Mouse (Mus musculus) forelimb bud, embryonic 11.5 days (tissue): ENCODE results near the gene A930009A15Rik.

Experiments used
- DNase-seq: peaks from one replicate; pipeline ENCODE4 v3.0.0-alpha.2; 2012; ENCODE audit warnings: low read depth, low spot score

The A930009A15Rik gene

DNA sequence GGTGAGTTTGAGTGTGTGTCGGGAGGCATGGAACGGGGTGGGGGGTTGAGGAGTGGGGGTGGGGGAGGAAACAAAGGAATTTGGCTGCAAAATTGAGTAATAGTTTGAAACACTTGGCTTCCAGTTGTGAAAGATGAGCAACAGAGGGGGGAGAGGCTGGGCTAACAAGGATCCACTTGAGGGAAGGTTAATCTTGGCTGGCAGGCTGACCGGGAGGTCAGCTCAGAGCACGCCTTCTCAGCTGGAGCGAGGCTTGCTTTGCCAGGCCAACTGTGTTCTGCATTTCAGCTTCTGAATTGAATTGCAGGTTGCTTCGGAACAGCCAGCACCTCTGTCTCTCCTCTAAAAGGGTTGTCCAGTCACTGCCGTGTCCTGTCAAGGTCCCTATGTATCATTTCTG lies 9.7 kb downstream of the A930009A15Rik start:
- no peak for DNase-seq

DNA sequence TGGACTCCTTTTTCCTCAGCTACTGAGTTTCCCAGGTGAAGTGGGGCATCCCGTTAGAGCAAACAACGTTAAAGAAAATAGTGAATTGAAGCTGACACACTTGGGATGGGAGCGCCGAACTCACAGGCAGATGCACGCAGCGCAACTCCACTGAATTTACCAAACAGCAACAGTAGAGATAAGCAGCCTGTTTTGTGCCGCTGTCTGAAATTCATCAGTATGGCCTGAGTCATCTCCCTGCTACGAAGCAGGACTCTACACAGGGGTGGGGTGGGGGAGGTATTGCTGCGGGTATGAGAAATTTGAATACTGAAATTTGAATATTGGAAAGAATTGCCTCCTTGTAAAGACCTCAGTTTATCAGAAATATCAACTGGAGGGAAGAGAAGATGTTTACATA lies 12.2 kb downstream of the A930009A15Rik start:
- DNase-seq, result no peak

GRCm38 (mm10) chr10:115583071-115583470 lies 13.3 kb downstream of the A930009A15Rik start:
- DNase-seq, result no peak

DNA sequence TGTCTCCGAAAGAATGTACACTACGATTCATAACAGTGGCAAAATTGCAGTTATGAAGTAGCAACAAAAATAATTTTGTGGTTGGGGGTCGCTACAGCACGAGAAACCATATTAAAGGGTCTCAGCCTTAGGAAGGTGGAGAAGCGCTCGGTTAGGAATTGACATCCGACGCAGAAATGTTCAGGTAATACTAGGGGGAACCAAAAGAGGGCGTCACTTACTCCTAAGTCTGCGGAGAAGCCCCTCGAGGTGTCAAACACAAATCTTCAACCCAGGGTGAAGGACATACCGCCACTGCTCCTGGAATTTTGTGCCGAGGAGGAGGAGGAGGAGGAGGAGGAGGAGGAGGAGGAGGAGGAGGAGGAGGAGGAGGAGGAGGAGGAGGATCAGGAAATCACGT lies 14.9 kb downstream of the A930009A15Rik start:
- no peak for DNase-seq

- DNase-seq, result no peak
Observed at GRCm38 (mm10) chr10:115585491-115586245, 15.9 kb downstream of the A930009A15Rik start.

DNA sequence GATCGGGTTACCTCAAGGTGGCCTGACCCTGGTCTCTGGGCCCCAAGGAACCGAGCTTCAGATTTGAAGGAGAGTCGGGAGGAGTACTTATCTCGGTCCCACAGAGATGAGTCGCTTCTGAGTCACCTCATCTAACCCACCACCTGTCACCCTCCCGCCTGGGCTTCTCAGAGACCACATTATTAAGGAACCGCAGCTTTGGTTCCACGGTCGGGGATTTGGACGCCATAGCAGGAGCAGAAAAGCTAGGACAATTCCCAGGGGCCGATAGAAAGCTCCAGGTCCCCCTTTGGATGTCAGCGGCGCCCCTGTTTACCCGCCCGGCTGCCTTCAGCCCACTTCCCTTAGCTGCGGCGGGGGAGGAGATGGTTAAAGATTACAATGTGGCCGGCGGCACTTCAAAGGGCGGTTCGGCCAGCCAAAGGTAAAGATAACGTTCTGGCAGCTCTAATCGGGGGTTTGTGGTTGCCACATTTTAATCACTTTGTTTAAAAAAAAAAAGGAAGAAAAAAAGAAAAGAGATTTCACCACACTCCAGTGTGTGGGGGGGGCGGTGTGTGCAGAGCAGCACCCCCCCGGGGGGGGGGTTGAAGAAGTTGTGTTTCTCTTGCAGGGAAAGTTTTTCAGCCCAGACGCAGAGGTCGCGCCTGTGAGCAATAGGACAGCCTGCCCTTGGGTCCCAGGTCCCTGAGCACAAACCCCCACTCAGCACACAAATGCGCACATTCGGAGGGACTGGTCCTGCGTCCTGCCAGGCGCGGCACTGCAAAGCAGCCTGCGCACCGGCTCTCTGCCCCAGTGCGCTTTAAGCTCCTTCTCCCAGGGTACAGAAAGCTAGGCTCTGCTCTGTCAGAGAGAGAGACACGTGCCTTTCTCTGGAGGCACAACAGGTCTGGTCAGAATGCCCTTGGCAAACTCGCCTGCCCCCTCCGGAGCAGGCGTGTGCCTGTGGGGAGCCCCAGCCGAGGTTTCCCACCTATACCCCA lies 16.8 kb downstream of the A930009A15Rik start:
- DNase-seq, result peak; percentile 51

GRCm38 (mm10) chr10:115587301-115587969 lies 17.6 kb downstream of the A930009A15Rik start, which contains the start of gene Lgr5:
TSS of gene Lgr5 (minus strand) at chr10:115587780.
- peak; percentile 61 for DNase-seq

- no peak for DNase-seq
Observed at GRCm38 (mm10) chr10:115587979-115588378, 18.2 kb downstream of the A930009A15Rik start.

- DNase-seq, result peak; percentile 59
Observed at GRCm38 (mm10) chr10:115593221-115593620, 23.4 kb downstream of the A930009A15Rik start.

DNA sequence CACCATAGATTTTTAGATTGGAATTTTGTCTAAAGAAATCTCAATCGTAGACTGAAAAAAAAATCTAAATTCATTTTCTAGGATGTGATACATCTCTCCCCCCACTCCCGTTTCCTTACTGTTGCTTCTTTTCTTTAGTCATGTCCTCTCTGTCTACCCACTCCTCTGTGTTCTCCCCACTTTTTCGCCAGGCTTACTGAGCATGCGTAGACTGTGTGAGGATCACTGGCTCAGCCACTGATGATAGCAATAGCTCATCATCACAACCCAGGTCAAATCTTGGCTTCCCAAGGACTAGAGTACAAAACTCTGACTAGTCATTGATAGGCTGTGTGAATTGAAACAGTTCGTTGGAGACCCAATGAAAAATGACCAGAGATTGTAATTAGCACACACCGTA lies 23.9 kb downstream of the A930009A15Rik start:
- DNase-seq, result no peak

DNA sequence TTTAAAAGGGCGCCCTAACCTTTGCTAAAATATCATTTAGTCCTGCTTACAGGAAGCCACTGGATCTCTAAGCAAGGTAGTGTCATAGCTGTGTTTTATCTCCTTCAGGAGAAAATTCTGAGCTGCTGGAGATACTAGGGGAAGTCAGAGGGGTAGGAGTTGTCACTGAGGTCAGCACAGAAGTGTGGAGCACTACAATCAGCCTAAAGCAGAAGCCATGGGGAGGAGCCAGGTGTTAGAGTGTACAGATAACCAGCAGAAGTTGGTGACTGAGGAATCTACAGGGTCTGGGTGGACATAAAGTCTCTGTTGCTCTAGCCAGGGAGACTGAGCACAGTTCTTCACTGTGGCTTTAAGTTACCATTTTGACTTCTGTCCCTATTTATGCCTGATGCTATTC lies 26.0 kb downstream of the A930009A15Rik start:
- no peak for DNase-seq

- peak; percentile 60 for DNase-seq
Observed at GRCm38 (mm10) chr10:115617456-115618287, 47.9 kb downstream of the A930009A15Rik start.

- DNase-seq, result no peak
Observed at GRCm38 (mm10) chr10:115618288-115618856, 48.6 kb downstream of the A930009A15Rik start.

GRCm38 (mm10) chr10:115623481-115623880 lies 53.7 kb downstream of the A930009A15Rik start:
- no peak for DNase-seq

- peak; percentile 39 for DNase-seq
Observed at GRCm38 (mm10) chr10:115623956-115624671, 54.3 kb downstream of the A930009A15Rik start.

- no peak for DNase-seq
Observed at GRCm38 (mm10) chr10:115624957-115625356, 55.2 kb downstream of the A930009A15Rik start.

- no peak for DNase-seq
Observed at GRCm38 (mm10) chr10:115626678-115627077, 56.9 kb downstream of the A930009A15Rik start.
